Comparison of ENCODE assay signal across 8 mouse cellular contexts in the genomic region with DNA sequence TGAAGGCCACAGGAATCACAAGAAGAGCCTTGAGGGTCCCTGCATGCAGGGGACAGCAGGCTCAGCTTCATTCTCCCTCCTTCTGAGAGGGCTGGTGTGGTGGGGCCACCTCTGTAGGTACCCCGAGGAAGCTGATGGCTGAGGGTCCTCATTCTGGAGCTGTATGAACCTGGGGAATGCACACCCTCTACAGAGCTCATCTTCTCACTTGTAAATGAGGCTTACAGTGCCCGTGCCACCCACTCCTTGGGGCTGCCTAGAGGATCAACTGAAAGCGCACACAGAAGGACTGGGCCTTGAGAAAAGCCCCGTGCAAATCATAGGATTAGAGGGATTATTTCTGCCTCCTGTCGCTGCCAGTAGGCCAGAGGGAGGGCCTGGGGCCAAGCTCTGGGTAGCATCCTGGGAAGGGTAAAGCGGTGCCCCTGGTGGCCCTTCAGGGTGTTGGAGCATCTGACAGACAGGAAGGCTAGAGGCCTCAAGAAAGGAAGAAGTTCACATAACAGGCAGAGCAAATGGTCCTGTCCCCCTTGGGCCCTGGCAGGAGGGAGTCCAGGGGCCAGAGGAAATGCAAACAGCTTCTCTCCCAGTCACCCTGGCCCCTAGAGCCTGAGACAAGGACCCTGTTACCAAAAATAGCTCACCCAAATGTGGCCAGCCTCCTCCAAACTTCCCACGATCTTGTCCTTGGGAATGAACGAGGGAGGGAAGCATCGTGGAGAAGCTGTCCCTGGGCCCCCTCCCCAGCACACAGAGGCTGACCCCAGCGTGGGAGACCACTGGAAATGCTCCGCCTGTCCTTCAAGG. TPM values are rescaled to one million over a fixed set of nuclear protein-coding genes. Genes with fewer than 3 reads are reported as not detected.
DNase-seq lines count a peak whose midpoint lies in the region; ATAC-seq and TF ChIP-seq lines count a peak whose summit lies in the region.

No protein-coding gene starts in this region.

- no peak overlapping the region for H3K9ac ChIP-seq in hindbrain, embryonic 14.5 days
- H3K9ac ChIP-seq in heart, embryonic 11.5 days (ENCODE audit: low read depth, low read length) = peak overlapping the region; percentile 65
- no peak overlapping the region for H3K9ac ChIP-seq in liver, embryonic 14.5 days (replicated peaks)

- DNase-seq in hindbrain, embryonic 10.5 days (ENCODE audit: low spot score) = no peak
- DNase-seq in hindbrain, embryonic 14.5 days (ENCODE audit: low spot score) = no peak
- peak; percentile 48 for DNase-seq in Muller cell, postnatal 12 days (ENCODE audit: inconsistent ontology term)
- no peak for DNase-seq in liver, embryonic 14.5 days (ENCODE audit: low read depth in 3 of 3, low spot score in 3 of 3)
- no peak for DNase-seq in urinary bladder, postnatal 36 days (ENCODE audit: low spot score in 2 of 2)
- DNase-seq in thymus, postnatal 25 days = no peak
- no peak for DNase-seq in adrenal gland, adult 18-20 months (ENCODE audit: low spot score in 2 of 2)

- WGBS in hindbrain, embryonic 10.5 days = 43% methylated on average over 11 of the region's 11 CpGs
- 52% methylated on average over 11 of the region's 11 CpGs for WGBS in hindbrain, embryonic 14.5 days
- WGBS in heart, embryonic 11.5 days (ENCODE audit: insufficient replicate concordance) = 21% methylated on average over 11 of the region's 11 CpGs
- WGBS in liver, embryonic 14.5 days (ENCODE audit: insufficient replicate concordance) = 41% methylated on average over 11 of the region's 11 CpGs

- peak overlapping the region; percentile 72 for H3K27ac ChIP-seq in hindbrain, embryonic 10.5 days
- H3K27ac ChIP-seq in hindbrain, embryonic 14.5 days = no peak overlapping the region
- H3K27ac ChIP-seq in heart, embryonic 11.5 days (ENCODE audit: low read depth, low read length) = peak overlapping the region; percentile 84
- H3K27ac ChIP-seq in liver, embryonic 14.5 days = no peak overlapping the region

- H3K9me3 ChIP-seq in hindbrain, embryonic 10.5 days = no peaks in the 10 kb centered on the region
- H3K9me3 ChIP-seq in hindbrain, embryonic 14.5 days (ENCODE audit: control insufficient read depth, low read length) = no peaks in the 10 kb centered on the region
- no peaks in the 10 kb centered on the region for H3K9me3 ChIP-seq in heart, embryonic 11.5 days (replicated peaks; ENCODE audit: control insufficient read depth, low read length)
- H3K9me3 ChIP-seq in liver, embryonic 14.5 days (ENCODE audit: control insufficient read depth, low read length) = no peaks in the 10 kb centered on the region

- TF ChIP-seq CTCF in liver, embryonic 14.5 days (IDR thresholded peaks at IDR 0.05; ENCODE audit: low read depth) = peak; percentile 32; the same call in 1 of the 2 replicates

- no peak for ATAC-seq in hindbrain, embryonic 14.5 days (ENCODE audit: low FRiP score)
- no peak for ATAC-seq in heart, embryonic 11.5 days (replicated peaks; ENCODE audit: insufficient number of reproducible peaks, low FRiP score, low TSS enrichment)
- ATAC-seq in liver, embryonic 14.5 days (ENCODE audit: insufficient read depth) = no peak

- no peaks in the 10 kb centered on the region for H3K27me3 ChIP-seq in hindbrain, embryonic 10.5 days (ENCODE audit: insufficient read depth, poor library complexity, severe bottlenecking)
- no peaks in the 10 kb centered on the region for H3K27me3 ChIP-seq in hindbrain, embryonic 14.5 days (ENCODE audit: control insufficient read depth, insufficient read depth, low read length)
- no peaks in the 10 kb centered on the region for H3K27me3 ChIP-seq in heart, embryonic 11.5 days (ENCODE audit: control insufficient read depth, insufficient read depth, low read length)
- H3K27me3 ChIP-seq in liver, embryonic 14.5 days (ENCODE audit: control insufficient read depth, insufficient read depth, low read length) = no peaks in the 10 kb centered on the region

- H3K4me1 ChIP-seq in hindbrain, embryonic 10.5 days (replicated peaks) = peaks cover 63% of the 10 kb centered on the region
- H3K4me1 ChIP-seq in hindbrain, embryonic 14.5 days (replicated peaks; ENCODE audit: control insufficient read depth, insufficient read depth, low read length) = 0 out of 2 replicates have a peak, but pooled peaks cover 8% of the 10 kb centered on the region
- peaks cover 54% of the 10 kb centered on the region for H3K4me1 ChIP-seq in heart, embryonic 11.5 days (ENCODE audit: control insufficient read depth, insufficient read depth, low read length)
- H3K4me1 ChIP-seq in liver, embryonic 14.5 days (replicated peaks; ENCODE audit: control insufficient read depth in 2 of 2, insufficient read depth in 2 of 2, low read length in 1 of 2) = peaks cover 0 to 13% of the 10 kb centered on the region in 2 experiments; a peak in 1 of 4 replicates

- TF ChIP-seq EP300 in liver, embryonic 14.5 days (IDR thresholded peaks at IDR 0.05; ENCODE audit: low read depth) = no peak

- H3K36me3 ChIP-seq in hindbrain, embryonic 10.5 days = peaks cover 62% of the 10 kb centered on the region
- peaks cover 48% of the 10 kb centered on the region for H3K36me3 ChIP-seq in hindbrain, embryonic 14.5 days (replicated peaks; ENCODE audit: control insufficient read depth, insufficient read depth)
- peaks cover 10% of the 10 kb centered on the region for H3K36me3 ChIP-seq in heart, embryonic 11.5 days (ENCODE audit: control insufficient read depth, insufficient read depth, low read length)
- no peaks in the 10 kb centered on the region for H3K36me3 ChIP-seq in liver, embryonic 14.5 days (replicated peaks; ENCODE audit: control insufficient read depth, insufficient read depth, low read depth)

- H3K4me2 ChIP-seq in hindbrain, embryonic 14.5 days (replicated peaks) = no peak overlapping the region
- peak overlapping the region; percentile 20 for H3K4me2 ChIP-seq in heart, embryonic 11.5 days
- H3K4me2 ChIP-seq in liver, embryonic 14.5 days (ENCODE audit: low read depth) = no peak overlapping the region

- H3K4me3 ChIP-seq in hindbrain, embryonic 10.5 days = no peak overlapping the region
- no peak overlapping the region for H3K4me3 ChIP-seq in hindbrain, embryonic 14.5 days (replicated peaks; ENCODE audit: low read length)
- H3K4me3 ChIP-seq in heart, embryonic 11.5 days (ENCODE audit: low read depth, low read length) = no peak overlapping the region
- H3K4me3 ChIP-seq in liver, embryonic 14.5 days (ENCODE audit: insufficient read depth in 1 of 2, low read depth in 2 of 2, low read length in 2 of 2) = no peak overlapping the region

RNA-seq across cellular contexts. Expression of a gene that starts 16.2 kb away (rescaled TPM):
- 60.7 and 62.7 TPM in 2 replicates for polyA plus RNA-seq in hindbrain, embryonic 10.5 days (2016; fragmentation: Nextera tagmentation; extraction: Ambion mirVana)
- polyA plus RNA-seq in hindbrain, embryonic 14.5 days (2014; fragmentation: Nextera tagmentation; extraction: Ambion mirVana) = 54.6 and 64.8 TPM in 2 replicates
- polyA plus RNA-seq in heart, embryonic 11.5 days (2014; fragmentation: Nextera tagmentation; extraction: Ambion mirVana) = 63.6 and 72.6 TPM in 2 replicates
- 13.6 and 18.8 TPM in 2 replicates for polyA plus RNA-seq in liver, embryonic 14.5 days (2012; rRNA removed)
- polyA plus RNA-seq in liver, embryonic 14.5 days (2014; fragmentation: Nextera tagmentation; extraction: Ambion mirVana) = 34.1 and 37.3 TPM in 2 replicates
- total RNA-seq in adrenal gland, adult 18-20 months (2021) = 100 to 1,000 TPM; 132 to 145 TPM

RNA-seq across cellular contexts. Expression of a gene that starts 16.2 kb away (rescaled TPM):
- polyA plus RNA-seq in hindbrain, embryonic 10.5 days (2016; fragmentation: Nextera tagmentation; extraction: Ambion mirVana) = 10.3 and 12.6 TPM in 2 replicates
- 6.4 and 6.6 TPM in 2 replicates for polyA plus RNA-seq in hindbrain, embryonic 14.5 days (2014; fragmentation: Nextera tagmentation; extraction: Ambion mirVana)
- 9.5 and 10.6 TPM in 2 replicates for polyA plus RNA-seq in heart, embryonic 11.5 days (2014; fragmentation: Nextera tagmentation; extraction: Ambion mirVana)
- polyA plus RNA-seq in liver, embryonic 14.5 days (2012; rRNA removed) = 2.5 and 2.9 TPM in 2 replicates
- 1.2 TPM in 2 replicates for polyA plus RNA-seq in liver, embryonic 14.5 days (2014; fragmentation: Nextera tagmentation; extraction: Ambion mirVana)
- total RNA-seq in adrenal gland, adult 18-20 months (2021) = 10 to 100 TPM; 10.0 to 15.3 TPM

RNA-seq across cellular contexts. Expression of a gene that starts 23.6 kb away (rescaled TPM):
- polyA plus RNA-seq in hindbrain, embryonic 10.5 days (2016; fragmentation: Nextera tagmentation; extraction: Ambion mirVana) = 24.4 and 25.5 TPM in 2 replicates
- polyA plus RNA-seq in hindbrain, embryonic 14.5 days (2014; fragmentation: Nextera tagmentation; extraction: Ambion mirVana) = 24.1 and 27.2 TPM in 2 replicates
- 12.1 and 12.4 TPM in 2 replicates for polyA plus RNA-seq in heart, embryonic 11.5 days (2014; fragmentation: Nextera tagmentation; extraction: Ambion mirVana)
- 9.7 and 10.4 TPM in 2 replicates for polyA plus RNA-seq in liver, embryonic 14.5 days (2012; rRNA removed)
- 5.1 and 5.2 TPM in 2 replicates for polyA plus RNA-seq in liver, embryonic 14.5 days (2014; fragmentation: Nextera tagmentation; extraction: Ambion mirVana)
- 10 to 100 TPM; 21.0 to 25.7 TPM for total RNA-seq in adrenal gland, adult 18-20 months (2021)

RNA-seq across cellular contexts. Expression of a gene that starts 31.2 kb away (rescaled TPM):
- polyA plus RNA-seq in hindbrain, embryonic 10.5 days (2016; fragmentation: Nextera tagmentation; extraction: Ambion mirVana) = 88.0 and 131 TPM in 2 replicates
- 174 and 193 TPM in 2 replicates for polyA plus RNA-seq in hindbrain, embryonic 14.5 days (2014; fragmentation: Nextera tagmentation; extraction: Ambion mirVana)
- polyA plus RNA-seq in heart, embryonic 11.5 days (2014; fragmentation: Nextera tagmentation; extraction: Ambion mirVana) = 119 and 134 TPM in 2 replicates
- 24.1 and 41.3 TPM in 2 replicates for polyA plus RNA-seq in liver, embryonic 14.5 days (2012; rRNA removed)
- polyA plus RNA-seq in liver, embryonic 14.5 days (2014; fragmentation: Nextera tagmentation; extraction: Ambion mirVana) = 64.4 and 68.0 TPM in 2 replicates
- total RNA-seq in adrenal gland, adult 18-20 months (2021) = 100 to 1,000 TPM; 117 to 118 TPM

Comparison
In these comparisons a context has a peak if more than half of its experiments do, and no peak if none do; other contexts are left out.
1. H3K27ac ChIP-seq: peak in hindbrain, embryonic 10.5 days (single experiment) and heart, embryonic 11.5 days (single experiment); none in hindbrain, embryonic 14.5 days (single experiment) and liver, embryonic 14.5 days (single experiment).